Mouse (Mus musculus): ENCODE measurements at regions not wholly inside any gene's neighbourhood (a gene's known extent, or its start where the extent isn't known, plus 50 kb on each side); places are given as distances from the start of the nearest gene placed in this dataset.

GRCm38 (mm10) chr12:94755754-94756153 is 936.3 kb upstream of the Flrt2 start:
- no peak for DNase-seq

GRCm38 (mm10) chr12:94795913-94796615 is 896.0 kb upstream of the Flrt2 start:
- DNase-seq = no peak

- DNase-seq = no peak
Measured at GRCm38 (mm10) chr12:94804692-94805091, 887.3 kb upstream of the Flrt2 start.

GRCm38 (mm10) chr12:94831400-94831799 is 860.6 kb upstream of the Flrt2 start:
- no peak for DNase-seq

GRCm38 (mm10) chr12:94862720-94863119 is 829.3 kb upstream of the Flrt2 start:
- no peak for DNase-seq

GRCm38 (mm10) chr12:94910816-94911215 is 781.2 kb upstream of the Flrt2 start:
- DNase-seq = no peak

- DNase-seq = no peak
Measured at GRCm38 (mm10) chr12:94943067-94943466, 749.0 kb upstream of the Flrt2 start.
